23 mouse cellular contexts compared by ENCODE assay signal in genomic region chr12:48612066-48612465, GRCm38 (mm10).
DNase-seq lines count a peak whose midpoint lies in the region; ATAC-seq and TF ChIP-seq lines count a peak whose summit lies in the region.
"Had no signal": no experiment of that assay in that cellular context is flagged by ENCODE, and none has a peak within 500 bp of the region (broad histone marks: within the 10 kb centered on the region; RNA-seq: fewer than 3 reads in every experiment).

No protein-coding gene starts in this region.

- no peaks in the 10 kb centered on the region for H3K4me1 ChIP-seq in forebrain, postnatal 0 days (ENCODE audit: insufficient read depth)
- H3K4me1 ChIP-seq in forebrain, embryonic 13.5 days: no peaks in the 10 kb centered on the region
- H3K4me1 ChIP-seq in lung, postnatal 0 days (ENCODE audit: insufficient read depth, low read depth, low read length): no peaks in the 10 kb centered on the region
- H3K4me1 ChIP-seq: embryonic facial prominence, embryonic 13.5 days; kidney, embryonic 15.5 days; limb, embryonic 13.5 days; liver, embryonic 12.5 days; neural tube, embryonic 12.5 days had no signal

- no peak overlapping the region for H3K4me2 ChIP-seq in forebrain, postnatal 0 days (ENCODE audit: low read depth)
- H3K4me2 ChIP-seq in forebrain, embryonic 13.5 days: no peak overlapping the region
- H3K4me2 ChIP-seq in lung, postnatal 0 days (replicated peaks; ENCODE audit: low read depth, low read length): no peak overlapping the region
- H3K4me2 ChIP-seq: embryonic facial prominence, embryonic 13.5 days; kidney, embryonic 15.5 days; limb, embryonic 13.5 days; liver, embryonic 12.5 days; neural tube, embryonic 12.5 days had no signal

- no peak overlapping the region for H3K9ac ChIP-seq in forebrain, postnatal 0 days
- H3K9ac ChIP-seq in forebrain, embryonic 13.5 days: no peak overlapping the region
- no peak overlapping the region for H3K9ac ChIP-seq in lung, postnatal 0 days (replicated peaks; ENCODE audit: low read depth)
- H3K9ac ChIP-seq: embryonic facial prominence, embryonic 13.5 days; kidney, embryonic 15.5 days; limb, embryonic 13.5 days; liver, embryonic 12.5 days; neural tube, embryonic 12.5 days had no signal

- TF ChIP-seq CTCF in forebrain, postnatal 0 days (IDR thresholded peaks at IDR 0.05; ENCODE audit: low read depth): no peak
- TF ChIP-seq CTCF in lung, postnatal 0 days (IDR thresholded peaks at IDR 0.05): no peak

- no peak overlapping the region for H3K4me3 ChIP-seq in forebrain, postnatal 0 days (ENCODE audit: low read depth, low read length)
- no peak overlapping the region for H3K4me3 ChIP-seq in forebrain, embryonic 13.5 days
- no peak overlapping the region for H3K4me3 ChIP-seq in lung, postnatal 0 days (ENCODE audit: low read depth, low read length)
- H3K4me3 ChIP-seq: embryonic facial prominence, embryonic 13.5 days; erythroblast, embryonic 14.5 days; kidney, embryonic 15.5 days; limb, embryonic 13.5 days; liver, embryonic 12.5 days; neural tube, embryonic 12.5 days had no signal

- peak; percentile 3 for DNase-seq in forebrain, postnatal 0 days
- peak; percentile 0 for DNase-seq in lung, postnatal 36 days
- DNase-seq in lung, postnatal 0 days (ENCODE audit: low spot score): no peak
- DNase-seq in gastrocnemius, adult 18-20 months (ENCODE audit: low spot score): peak; percentile 16
- DNase-seq in skeletal muscle tissue, adult 2 months (ENCODE audit: low read depth, low spot score): peak; percentile 5
- no peak for DNase-seq in embryo, embryonic 11 days
- DNase-seq: adrenal gland, postnatal 10 days; cerebellum, adult 2 months; cerebellum, postnatal 25 days; kidney, adult 11 months; lung, adult 18-20 months; midbrain, embryonic 14.5 days; spleen, adult 18-20 months had no signal

- H3K27me3 ChIP-seq in forebrain, postnatal 0 days (ENCODE audit: insufficient read depth, low read length): no peaks in the 10 kb centered on the region
- no peaks in the 10 kb centered on the region for H3K27me3 ChIP-seq in forebrain, embryonic 13.5 days
- no peaks in the 10 kb centered on the region for H3K27me3 ChIP-seq in lung, postnatal 0 days (replicated peaks; ENCODE audit: insufficient read depth, low read length)
- H3K27me3 ChIP-seq: CH12.LX; embryonic facial prominence, embryonic 13.5 days; kidney, embryonic 15.5 days; limb, embryonic 13.5 days; liver, embryonic 12.5 days; neural tube, embryonic 12.5 days had no signal

- no peak for TF ChIP-seq EP300 in lung, postnatal 0 days (IDR thresholded peaks at IDR 0.05)

- 50% methylated on average over 5 of the region's 5 CpGs for WGBS in forebrain, postnatal 0 days
- WGBS in forebrain, embryonic 13.5 days: 83% methylated on average over 5 of the region's 5 CpGs
- 67% methylated on average over 5 of the region's 5 CpGs for WGBS in lung, postnatal 0 days

- H3K36me3 ChIP-seq in forebrain, postnatal 0 days (ENCODE audit: insufficient read depth): no peaks in the 10 kb centered on the region
- H3K36me3 ChIP-seq in forebrain, embryonic 13.5 days (ENCODE audit: poor library complexity, severe bottlenecking): no peaks in the 10 kb centered on the region
- H3K36me3 ChIP-seq in lung, postnatal 0 days (ENCODE audit: insufficient read depth, low read length): no peaks in the 10 kb centered on the region
- H3K36me3 ChIP-seq: embryonic facial prominence, embryonic 13.5 days; G1E; kidney, embryonic 15.5 days; limb, embryonic 13.5 days; liver, embryonic 12.5 days; neural tube, embryonic 12.5 days had no signal

- no peaks in the 10 kb centered on the region for H3K9me3 ChIP-seq in forebrain, postnatal 0 days (ENCODE audit: low read length)
- no peaks in the 10 kb centered on the region for H3K9me3 ChIP-seq in forebrain, embryonic 13.5 days (replicated peaks)
- no peaks in the 10 kb centered on the region for H3K9me3 ChIP-seq in lung, postnatal 0 days (ENCODE audit: low read length)
- H3K9me3 ChIP-seq: embryonic facial prominence, embryonic 13.5 days; G1E; kidney, embryonic 15.5 days; limb, embryonic 13.5 days; neural tube, embryonic 12.5 days had no signal

- ATAC-seq in forebrain, postnatal 0 days: no peak
- ATAC-seq in forebrain, embryonic 13.5 days: no peak
- ATAC-seq in lung, postnatal 0 days: no peak
- ATAC-seq: activated CD4-positive, CD25-positive, alpha-beta regulatory T cell, adult 4 months; liver, embryonic 12.5 days had no signal

- H3K27ac ChIP-seq in forebrain, postnatal 0 days (ENCODE audit: low read depth, low read length): no peak overlapping the region
- no peak overlapping the region for H3K27ac ChIP-seq in forebrain, embryonic 13.5 days
- no peak overlapping the region for H3K27ac ChIP-seq in lung, postnatal 0 days (ENCODE audit: low read length)
- H3K27ac ChIP-seq: embryonic facial prominence, embryonic 13.5 days; kidney, embryonic 15.5 days; limb, embryonic 13.5 days; liver, embryonic 12.5 days; neural tube, embryonic 12.5 days had no signal

Comparison
In these comparisons a context has a peak if more than half of its experiments do, and no peak if none do; other contexts are left out.
1. DNase-seq: peak in forebrain, postnatal 0 days (single experiment), lung, postnatal 36 days (single experiment), gastrocnemius, adult 18-20 months (single experiment) and skeletal muscle tissue, adult 2 months (single experiment); none in lung, postnatal 0 days (single experiment) and embryo, embryonic 11 days (single experiment).